Mouse (Mus musculus) embryonic fibroblast, embryonic 13.5 days (primary cell): ENCODE data around the gene Serpinh1.
A peak's percentile ranks its signal among the peaks of the same experiment; 100 is the strongest.

Experiments
- CTCF ChIP-seq: IDR thresholded peaks from 2 replicates; pipeline ENCODE4 v1.5.1; 2011; ENCODE audit warnings: mild to moderate bottlenecking, control low read depth, low read length, moderate library complexity, borderline replicate concordance; ENCODE audit not compliant: insufficient read depth
- POLR2A ChIP-seq: IDR thresholded peaks from 2 replicates; pipeline ENCODE4 v1.6.1; 2011; ENCODE audit warnings: low read depth, mild to moderate bottlenecking, control low read depth, low read length, moderate library complexity

DNA sequence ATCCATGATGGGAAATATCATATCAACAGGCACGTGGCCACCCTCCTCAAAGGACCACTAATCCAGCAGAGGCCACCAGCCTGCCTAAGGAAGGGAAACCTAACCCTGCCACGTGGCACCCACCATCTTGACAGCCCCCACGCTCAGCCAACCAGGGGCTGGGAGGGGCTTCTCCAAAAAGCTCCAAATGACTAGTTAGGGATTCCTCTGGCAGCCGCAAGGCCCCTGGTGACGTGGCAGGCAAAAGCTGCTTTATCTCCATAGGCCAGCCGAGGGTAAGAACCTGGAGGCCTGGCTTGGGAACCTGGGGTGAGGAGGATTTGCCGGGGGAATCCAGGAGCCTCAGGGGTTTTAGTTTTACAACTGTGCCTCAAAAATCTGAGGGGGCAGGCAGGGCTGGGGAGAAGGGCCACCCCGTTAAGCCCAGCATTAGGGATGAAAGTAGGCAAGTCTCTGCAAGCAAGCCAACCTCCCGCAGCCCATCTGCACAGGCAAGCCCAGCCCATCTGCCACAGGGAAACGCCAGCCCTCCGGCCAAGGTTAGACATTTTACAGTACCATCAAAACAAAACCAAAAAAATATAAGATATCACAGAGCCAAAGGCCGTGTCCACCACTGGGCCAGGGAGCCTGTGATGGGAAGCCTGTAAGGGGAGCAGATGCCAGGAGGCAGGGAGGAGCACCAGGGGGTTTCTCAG, 1.8 kb downstream of the Serpinh1 start:
- TF ChIP-seq POLR2A (0 out of 2 replicates have a peak, but pooled peaks have one; percentile 55), CTCF (no peak)
